Mouse (Mus musculus) midbrain, embryonic 16.5 days (tissue): ENCODE results near the gene Serp1. TPM values are rescaled to one million over a fixed set of nuclear protein-coding genes. Genes with fewer than 3 reads are reported as not detected.
A peak's percentile ranks its signal among the peaks of the same experiment; 100 is the strongest.

Source experiments
- ATAC-seq: fragments of 200-750 bp; cut with Nextera tagmentation; 2 replicates; pipeline ENCODE4 v1.8.0; 2017; ENCODE audit warnings: moderate TSS enrichment
- H3K27ac ChIP-seq: fragments of 300-500 bp; sonication (generic); 2 replicates; pipeline ENCODE4 v1.5.1; 2014; ENCODE audit warnings: mild to moderate bottlenecking, low read length, mixed read lengths
- H3K27me3 ChIP-seq: fragments of 300-500 bp; sonication (generic); 2 replicates; pipeline ENCODE4 v1.6.1; 2014; ENCODE audit warnings: low read depth, low read length, mixed read lengths; ENCODE audit not compliant: control insufficient read depth, insufficient read depth
- H3K36me3 ChIP-seq: fragments of 300-500 bp; sonication (generic); 2 replicates; pipeline ENCODE4 v1.6.1; 2014; ENCODE audit warnings: mild to moderate bottlenecking, low read length, moderate library complexity, mixed read lengths; ENCODE audit not compliant: control insufficient read depth, insufficient read depth
- H3K4me1 ChIP-seq: fragments of 300-500 bp; sonication (generic); 2 replicates; pipeline ENCODE4 v1.6.1; 2014; ENCODE audit warnings: mild to moderate bottlenecking, low read length, mixed read lengths; ENCODE audit not compliant: control insufficient read depth, insufficient read depth
- H3K4me2 ChIP-seq: fragments of 300-500 bp; sonication (generic); 2 replicates; pipeline ENCODE4 v1.6.1; 2014; ENCODE audit warnings: mild to moderate bottlenecking, low read length, mixed read lengths
- H3K4me3 ChIP-seq: fragments of 300-500 bp; sonication (generic); 2 replicates; pipeline ENCODE4 v1.5.1; 2014; ENCODE audit warnings: low read depth, mild to moderate bottlenecking, low read length, moderate library complexity, mixed read lengths
- H3K9ac ChIP-seq: fragments of 300-500 bp; sonication (generic); 2 replicates; pipeline ENCODE4 v1.6.1; 2014; ENCODE audit warnings: low read depth, low read length, mixed read lengths
- H3K9me3 ChIP-seq: fragments of 300-500 bp; sonication (generic); replicated peaks from 2 replicates; pipeline ENCODE4 v1.6.1; 2014; ENCODE audit warnings: mild to moderate bottlenecking, low read length, mixed read lengths; ENCODE audit not compliant: control insufficient read depth, poor library complexity, severe bottlenecking
- WGBS: fragments of 180-500 bp; shearing (Covaris S2); extraction: QIAGEN DNeasy Blood & Tissue Kit; methylation state at CpG from one replicate; pipeline ENCODE4 v1.1.7; 2014; 5-methylcytosine and 5-hydroxymethylcytosine counted together
- polyA plus RNA-seq: library from polyadenylated mRNA; unstranded; fragments of >200 nt; fragmentation: Nextera tagmentation; extraction: Ambion mirVana; gene quantifications from 2 replicates; pipeline ENCODE4 v1.2.1, GENCODE M21; 2015

Gene Serp1
- polyA plus RNA-seq, 1 experiment from 2014 or later = 48.5 TPM

DNA sequence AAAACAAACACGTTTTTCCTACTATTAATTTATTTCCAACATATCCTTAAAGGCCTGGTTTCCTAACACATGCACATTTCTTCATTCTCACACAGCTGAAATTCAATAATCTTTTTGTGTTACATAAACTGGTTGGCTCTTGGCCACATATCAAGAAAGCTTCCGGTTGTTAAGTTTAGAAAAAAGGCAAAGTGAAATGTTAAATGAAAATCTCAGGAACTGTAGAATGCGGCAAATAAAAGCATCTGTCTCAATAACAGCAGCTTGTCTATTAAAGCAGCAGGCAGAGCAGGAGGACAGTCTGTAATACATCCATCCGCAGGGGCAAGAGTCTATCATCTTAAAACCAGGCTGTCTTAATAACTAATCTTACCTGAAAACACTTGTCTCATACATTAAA lies 1.4 kb downstream of the Serp1 start:
- Histone ChIP-seq H3K9ac (no peak overlapping the region; the same call in 1 of the 2 replicates), H3K4me2 (peak overlapping the region; percentile 65), H3K9me3 (no peaks in the 10 kb centered on the region), H3K27me3 (no peaks in the 10 kb centered on the region), H3K36me3 (peaks cover 11% of the 10 kb centered on the region), H3K4me1 (peaks cover 22% of the 10 kb centered on the region), H3K27ac (no peak overlapping the region), H3K4me3 (peak overlapping the region; percentile 99; the same call in 1 of the 2 replicates)
- ATAC-seq = no peak
- WGBS = 65% methylated on average over 4 of the region's 4 CpGs

- H3K36me3 ChIP-seq = peaks cover 11% of the 10 kb centered on the region
- H3K9me3 ChIP-seq = no peaks in the 10 kb centered on the region
- H3K4me1 ChIP-seq = peaks cover 22% of the 10 kb centered on the region
- no peak overlapping the region for H3K9ac ChIP-seq
- no peak overlapping the region for H3K4me3 ChIP-seq
- H3K27me3 ChIP-seq = no peaks in the 10 kb centered on the region
- H3K4me2 ChIP-seq = no peak overlapping the region
- H3K27ac ChIP-seq = no peak overlapping the region
- ATAC-seq = no peak
- WGBS = 96% methylated on average over 3 of the region's 3 CpGs
Measured at GRCm38 (mm10) chr3:58523386-58523785, 2.3 kb downstream of the Serp1 start.

- H3K9ac ChIP-seq = no peak overlapping the region
- H3K4me1 ChIP-seq = peaks cover 13% of the 10 kb centered on the region
- ATAC-seq = no peak
- no peak overlapping the region for H3K27ac ChIP-seq
- H3K9me3 ChIP-seq = no peaks in the 10 kb centered on the region
- peaks cover 11% of the 10 kb centered on the region for H3K36me3 ChIP-seq
- no peak overlapping the region for H3K4me2 ChIP-seq
- no peaks in the 10 kb centered on the region for H3K27me3 ChIP-seq
- no peak overlapping the region for H3K4me3 ChIP-seq
- 88% methylated on average over 2 of the region's 2 CpGs for WGBS
Measured at GRCm38 (mm10) chr3:58521361-58521760, 4.3 kb downstream of the Serp1 start.

GRCm38 (mm10) chr3:58520286-58520685 lies 5.4 kb downstream of the Serp1 start:
- ATAC-seq = no peak
- WGBS = 92% methylated on average over 6 of the region's 6 CpGs
- Histone ChIP-seq H3K4me3 (no peak overlapping the region), H3K4me1 (peaks cover 12% of the 10 kb centered on the region), H3K27me3 (no peaks in the 10 kb centered on the region), H3K9ac (no peak overlapping the region), H3K4me2 (no peak overlapping the region), H3K36me3 (peaks cover 11% of the 10 kb centered on the region), H3K27ac (no peak overlapping the region), H3K9me3 (no peaks in the 10 kb centered on the region)

- peaks cover 11% of the 10 kb centered on the region for H3K36me3 ChIP-seq
- no peak overlapping the region for H3K4me3 ChIP-seq
- no peaks in the 10 kb centered on the region for H3K9me3 ChIP-seq
- H3K4me2 ChIP-seq = no peak overlapping the region
- WGBS = 78% methylated on average over 3 of the region's 3 CpGs
- no peaks in the 10 kb centered on the region for H3K27me3 ChIP-seq
- peaks cover 9% of the 10 kb centered on the region for H3K4me1 ChIP-seq
- no peak for ATAC-seq
- H3K9ac ChIP-seq = no peak overlapping the region
- H3K27ac ChIP-seq = no peak overlapping the region
Measured at GRCm38 (mm10) chr3:58519536-58519935, 6.2 kb downstream of the Serp1 start.

DNA sequence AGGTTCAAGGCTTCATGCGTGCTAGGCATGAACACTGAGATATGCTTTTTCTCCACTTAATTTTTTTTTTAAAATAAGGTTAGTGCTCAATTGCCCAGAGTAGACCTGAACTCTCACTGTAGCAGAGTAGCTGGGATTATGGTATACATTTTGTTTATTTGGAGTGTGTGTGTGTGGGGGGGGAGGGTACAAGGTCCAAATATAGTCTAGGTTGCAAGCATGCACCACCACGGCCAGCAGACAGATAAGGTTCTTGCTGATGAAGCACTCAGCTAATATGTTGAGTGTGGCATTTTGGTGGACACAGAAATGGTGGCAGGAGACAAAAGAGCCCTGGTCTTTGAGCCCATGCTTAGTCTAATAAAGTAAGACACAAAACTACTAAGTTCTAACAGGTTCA lies 6.7 kb downstream of the Serp1 start:
- peaks cover 4% of the 10 kb centered on the region; the same call in 1 of the 2 replicates for H3K4me1 ChIP-seq
- WGBS = 97% methylated on average over 2 of the region's 2 CpGs
- no peaks in the 10 kb centered on the region for H3K9me3 ChIP-seq
- H3K27ac ChIP-seq = no peak overlapping the region
- H3K4me2 ChIP-seq = no peak overlapping the region
- no peak for ATAC-seq
- H3K9ac ChIP-seq = no peak overlapping the region
- peaks cover 11% of the 10 kb centered on the region for H3K36me3 ChIP-seq
- H3K27me3 ChIP-seq = no peaks in the 10 kb centered on the region
- H3K4me3 ChIP-seq = no peak overlapping the region

DNA sequence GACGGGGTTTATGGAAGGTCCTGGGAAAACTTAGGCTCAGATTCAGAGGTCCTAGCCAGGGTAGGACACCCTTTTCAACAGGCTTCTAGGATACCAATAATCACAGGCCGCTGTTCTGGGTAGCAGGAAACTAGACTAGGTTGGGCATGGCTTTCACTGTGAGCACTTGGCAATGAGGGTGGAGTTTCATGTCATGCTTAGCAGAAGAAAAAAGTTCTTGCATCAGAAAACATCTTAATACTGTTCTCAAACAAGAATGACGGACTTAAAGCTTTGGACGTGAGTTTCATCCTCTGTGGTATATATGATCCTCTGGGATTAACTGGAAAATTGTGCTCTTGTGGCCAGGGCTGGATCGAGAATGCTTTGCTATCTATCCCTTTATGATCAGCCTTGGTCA lies 7.9 kb downstream of the Serp1 start:
- Histone ChIP-seq H3K9ac (no peak overlapping the region), H3K4me1 (no peaks in the 10 kb centered on the region), H3K27ac (no peak overlapping the region), H3K27me3 (no peaks in the 10 kb centered on the region), H3K4me2 (no peak overlapping the region), H3K9me3 (no peaks in the 10 kb centered on the region), H3K4me3 (no peak overlapping the region), H3K36me3 (peaks cover 5% of the 10 kb centered on the region)
- WGBS = 85% methylated on average over 5 of the region's 5 CpGs
- no peak for ATAC-seq

- Histone ChIP-seq H3K4me1 (no peaks in the 10 kb centered on the region), H3K9ac (no peak overlapping the region), H3K9me3 (no peaks in the 10 kb centered on the region), H3K27me3 (no peaks in the 10 kb centered on the region), H3K4me3 (no peak overlapping the region), H3K4me2 (no peak overlapping the region), H3K27ac (no peak overlapping the region), H3K36me3 (peaks cover 5% of the 10 kb centered on the region; the same call in 1 of the 2 replicates)
- no peak for ATAC-seq
- WGBS = 80% methylated on average over 5 of the region's 5 CpGs
Measured at GRCm38 (mm10) chr3:58517258-58517657, 8.4 kb downstream of the Serp1 start.

DNA sequence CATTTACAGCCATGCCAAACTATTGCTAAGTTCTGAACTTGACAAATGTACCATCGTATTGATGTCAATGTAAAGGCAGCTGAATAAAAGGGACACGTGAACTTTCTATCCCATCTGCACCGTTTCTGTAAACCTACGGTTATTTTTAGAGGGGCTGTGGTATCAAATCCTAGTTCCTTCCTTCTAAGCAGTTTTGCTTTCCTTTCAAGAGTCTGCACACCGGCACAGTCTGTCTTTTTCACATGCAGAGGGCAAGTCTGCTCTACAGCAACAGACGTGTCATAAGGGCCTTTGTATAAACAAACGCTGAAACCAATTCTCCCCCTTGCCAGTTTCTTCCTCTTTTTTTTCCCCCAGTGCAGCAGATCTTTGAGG lies 9.1 kb downstream of the Serp1 start:
- H3K4me2 ChIP-seq = no peak overlapping the region
- no peaks in the 10 kb centered on the region for H3K4me1 ChIP-seq
- no peak overlapping the region for H3K4me3 ChIP-seq
- peaks cover 5% of the 10 kb centered on the region; the same call in 1 of the 2 replicates for H3K36me3 ChIP-seq
- H3K9ac ChIP-seq = no peak overlapping the region
- H3K27ac ChIP-seq = no peak overlapping the region
- 81% methylated on average over 7 of the region's 7 CpGs for WGBS
- H3K9me3 ChIP-seq = no peaks in the 10 kb centered on the region
- no peaks in the 10 kb centered on the region for H3K27me3 ChIP-seq
- ATAC-seq = no peak
